Mouse (Mus musculus): ENCODE measurements around the gene Xpr1. TPM values are rescaled to one million over a fixed set of nuclear protein-coding genes. Genes with fewer than 3 reads are reported as not detected.

Xpr1 gene
- total RNA-seq, 2 experiments from 2014 or later: 28.8 to 33.5 TPM

DNA sequence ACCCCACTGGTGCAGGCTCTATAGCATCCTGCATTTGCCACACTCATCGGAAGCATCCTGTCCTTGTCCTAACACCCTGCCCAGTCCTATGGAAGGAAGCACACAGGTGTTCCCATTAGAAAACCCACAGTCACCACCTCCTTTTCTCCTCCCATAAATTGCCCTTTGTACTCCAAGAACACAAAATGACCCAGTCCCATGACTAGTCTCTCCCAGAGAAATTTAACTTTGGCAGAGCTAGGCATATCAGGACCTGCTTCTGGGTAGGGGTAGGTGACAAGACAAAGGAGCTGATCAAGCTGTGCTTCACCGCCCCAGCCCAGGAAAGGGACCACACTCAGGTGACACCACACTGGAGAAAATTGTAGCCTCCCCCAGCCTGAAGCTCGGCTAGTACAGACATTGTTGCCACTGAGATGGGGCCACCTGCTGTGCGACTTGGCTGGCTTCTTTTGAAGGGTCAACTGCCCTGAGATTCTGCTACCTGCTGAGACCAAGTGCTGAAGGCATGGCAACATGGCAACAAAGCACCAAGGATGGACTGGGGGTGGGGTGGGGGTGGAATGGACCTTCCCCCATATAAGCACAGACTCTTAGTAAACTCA, 166.6 kb downstream of the Xpr1 start:
- DNase-seq: no peak

DNA sequence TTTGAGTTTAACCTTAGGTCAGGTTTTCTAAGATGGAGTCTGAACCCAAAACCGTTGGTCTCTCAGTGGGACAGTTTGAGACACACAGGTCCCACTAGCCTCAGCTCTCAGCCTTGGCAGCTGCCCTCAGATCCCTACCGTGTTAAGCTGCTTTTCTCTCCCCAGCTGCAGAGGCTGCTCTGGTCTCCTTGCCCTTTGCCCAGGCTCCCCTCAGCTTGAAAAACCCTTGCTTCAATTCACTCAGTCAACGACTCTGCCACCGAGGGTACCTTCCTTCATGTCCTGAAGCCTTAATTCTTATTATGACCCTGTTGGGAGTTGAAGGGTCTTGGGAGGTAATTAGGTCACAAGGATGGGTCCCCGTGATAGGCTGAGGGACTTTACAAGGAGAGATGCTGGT, 167.3 kb downstream of the Xpr1 start:
- DNase-seq: no peak

DNA sequence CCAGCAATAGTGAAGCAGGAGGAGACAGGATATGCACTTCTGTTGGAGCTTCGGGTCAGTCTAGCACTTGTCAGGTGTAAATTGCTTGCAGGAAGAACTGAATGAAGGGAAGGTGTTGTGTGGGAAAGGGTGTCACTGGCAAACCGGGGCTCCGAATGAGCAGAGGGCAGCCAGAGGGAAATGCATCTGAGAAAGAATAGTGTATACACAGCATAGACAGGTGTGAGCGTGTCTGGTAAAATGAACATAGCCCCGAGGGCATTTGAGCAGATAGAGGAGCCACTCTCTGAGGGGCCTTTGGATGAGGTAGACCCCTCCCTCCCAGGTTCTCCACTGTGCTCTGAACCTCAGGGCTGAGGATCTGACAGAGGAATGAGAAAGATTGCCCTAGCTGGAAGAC, 169.2 kb downstream of the Xpr1 start:
- no peak for DNase-seq

DNA sequence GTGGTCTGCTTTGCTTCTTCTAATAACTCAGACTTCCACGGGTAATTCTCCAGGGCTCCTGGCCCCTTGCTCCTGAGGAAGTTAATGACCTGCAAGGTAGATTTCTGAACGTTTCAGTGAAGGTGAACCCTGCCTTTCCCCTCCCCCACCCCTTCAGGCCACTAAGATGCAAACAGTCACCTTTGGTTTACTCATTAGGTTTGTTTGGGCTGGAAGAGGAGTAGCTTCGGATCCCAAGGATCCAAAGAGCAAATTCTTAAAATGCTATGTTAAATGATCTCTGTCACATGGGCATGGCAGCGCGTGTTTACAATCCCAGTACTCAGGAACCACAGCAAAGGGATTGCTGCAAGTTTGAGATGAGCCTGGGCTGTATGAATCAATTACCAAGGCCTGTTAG, 169.8 kb downstream of the Xpr1 start:
- DNase-seq: no peak

DNA sequence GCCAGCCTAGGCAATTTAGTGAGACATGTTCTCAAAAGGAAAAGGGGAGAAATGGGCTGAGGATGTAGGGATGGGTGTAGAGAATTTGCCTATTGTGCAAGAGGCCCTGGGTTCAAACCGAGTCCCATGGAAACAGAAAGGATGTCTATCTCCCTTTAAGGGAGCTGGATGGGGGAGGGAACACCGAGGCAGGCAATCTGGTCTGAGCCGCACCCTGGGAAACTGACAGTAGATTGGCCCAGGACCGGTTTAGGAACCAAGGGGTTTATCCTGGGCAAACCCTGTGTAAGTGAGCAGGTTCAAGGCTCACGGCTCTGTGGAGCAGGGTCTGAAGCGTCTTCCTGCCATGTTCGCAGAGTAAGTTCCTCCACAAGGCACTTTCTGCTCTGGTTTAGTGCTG, 171.7 kb downstream of the Xpr1 start:
- DNase-seq: peak in 1 of 2 experiments; percentile 29

DNA sequence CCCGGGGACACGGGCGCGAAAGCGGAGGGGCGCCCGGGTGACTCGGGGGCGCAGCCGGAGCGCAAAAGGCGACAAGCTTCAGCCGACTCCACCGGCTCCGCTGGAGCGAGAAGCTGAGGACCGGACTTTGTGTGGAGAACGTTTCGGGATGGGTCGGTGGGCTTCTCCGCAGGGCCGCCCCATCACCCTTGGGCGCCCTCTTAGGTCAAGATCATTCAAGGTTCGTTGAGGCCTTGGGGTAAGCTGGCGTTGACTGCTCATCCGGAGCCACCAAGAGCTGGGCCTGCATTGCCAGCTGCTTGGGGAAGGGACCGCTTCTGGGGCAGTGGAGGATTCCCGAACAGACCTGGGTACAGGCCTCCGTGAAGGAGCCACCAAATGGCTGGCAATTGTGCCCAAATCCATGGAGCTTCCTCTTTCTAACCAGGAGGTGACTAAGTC, 172.4 kb downstream of the Xpr1 start:
- DNase-seq: peak; percentile 32 to 62

DNA sequence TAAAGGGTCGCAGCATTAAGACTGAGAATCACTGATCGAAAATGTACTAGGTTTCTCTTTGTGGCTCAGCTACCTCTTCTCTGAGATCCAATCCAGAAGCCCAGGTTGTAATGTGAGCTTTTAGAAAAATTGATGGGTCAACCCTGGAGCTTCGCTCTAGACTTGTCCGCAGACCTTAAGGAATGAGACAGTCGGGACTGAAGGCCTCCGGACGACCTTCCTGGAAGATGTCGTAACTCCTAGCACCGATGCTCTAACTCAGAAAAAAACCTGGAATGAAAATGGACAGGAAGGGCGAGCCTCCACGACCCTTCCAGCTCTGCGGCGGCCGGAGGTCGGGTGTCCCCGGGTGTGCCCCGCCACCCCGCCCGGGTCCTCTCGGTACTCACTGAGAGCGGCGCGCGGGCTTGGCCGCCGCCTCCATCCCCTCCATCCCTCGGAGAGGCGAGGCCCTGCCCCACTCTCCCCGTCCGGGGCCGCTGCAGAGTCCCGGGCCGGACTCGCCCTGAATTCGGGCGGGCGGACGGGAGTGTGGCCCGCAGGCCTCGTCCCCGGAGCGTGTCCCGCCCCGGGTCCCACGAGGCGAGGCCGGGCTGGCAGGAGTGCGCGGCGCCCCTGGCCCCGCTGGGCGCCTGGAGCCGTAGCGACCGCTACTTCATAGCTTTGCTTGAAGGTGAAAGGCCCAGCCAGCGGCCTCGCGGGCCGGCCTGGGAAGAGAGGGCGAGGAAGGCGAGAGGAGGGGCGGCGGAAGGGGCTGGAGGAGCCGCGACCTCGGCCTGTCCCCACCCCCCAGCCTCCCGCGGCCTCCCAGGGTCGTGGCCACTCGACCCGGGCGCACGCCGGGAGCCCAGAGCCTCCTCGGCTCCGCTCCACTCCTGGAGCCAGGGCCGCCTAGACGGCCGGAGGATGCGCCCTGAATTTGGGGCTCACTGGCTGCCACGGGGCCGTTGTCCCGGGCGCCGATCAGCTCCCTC, 173.1 kb downstream of the Xpr1 start, which contains the start of gene BC034090:
BC034090 (minus strand) TSS at position 648 of the 974 bp plus-strand sequence.
- peak; percentile 78 to 81 for DNase-seq

DNA sequence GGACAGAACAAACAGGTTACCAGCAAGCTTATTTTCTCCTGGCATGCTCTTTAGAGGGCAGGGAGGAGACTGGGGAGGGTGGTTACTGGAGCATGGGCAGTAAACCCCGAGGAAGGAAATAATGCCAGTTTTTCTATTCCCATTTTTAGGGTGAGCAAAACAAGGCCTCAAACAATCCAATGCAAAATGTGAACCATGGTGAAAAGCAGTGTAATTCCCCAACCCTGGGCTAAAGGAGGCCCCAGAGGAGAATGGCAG, 174.8 kb downstream of the Xpr1 start:
- no peak for DNase-seq

DNA sequence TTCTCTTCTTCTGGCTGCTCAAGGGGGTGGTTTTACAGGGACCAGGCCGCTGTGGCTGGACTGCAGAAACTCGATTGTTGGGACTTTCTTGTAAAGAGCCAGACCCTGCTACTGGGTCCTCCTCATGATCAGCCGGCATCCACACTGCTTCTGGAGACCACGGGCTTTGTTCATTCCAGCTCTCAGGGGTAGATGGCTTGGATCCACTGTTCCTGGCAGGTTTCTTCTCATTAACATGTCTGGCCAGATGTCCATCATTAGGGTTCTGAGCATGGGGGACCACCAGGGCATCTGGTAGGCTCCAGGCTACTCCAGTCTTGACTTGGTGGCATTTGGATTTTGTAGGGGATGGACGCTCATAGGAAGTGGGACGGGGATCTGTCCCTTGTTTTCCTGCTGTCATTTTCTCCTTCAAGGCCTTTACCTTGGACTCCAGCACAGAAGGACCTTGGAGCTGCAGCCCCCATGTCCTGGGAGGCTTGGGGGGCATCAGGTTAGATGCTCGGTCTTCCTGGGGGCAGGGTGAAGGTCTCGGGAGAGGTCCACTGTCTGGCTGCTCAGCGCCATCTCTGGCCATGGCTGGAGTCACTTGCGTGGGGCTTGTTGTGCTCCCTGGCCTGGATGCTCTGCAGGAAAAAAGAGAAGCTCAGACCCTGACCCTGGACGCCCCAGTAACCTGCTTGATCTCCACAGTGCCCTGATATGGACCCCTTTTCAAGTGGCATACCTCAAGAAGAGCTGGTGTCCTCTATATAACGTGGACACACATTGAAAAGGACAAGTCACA, 175.3 kb downstream of the Xpr1 start:
- peak in 1 of 2 experiments; percentile 32 for DNase-seq

DNA sequence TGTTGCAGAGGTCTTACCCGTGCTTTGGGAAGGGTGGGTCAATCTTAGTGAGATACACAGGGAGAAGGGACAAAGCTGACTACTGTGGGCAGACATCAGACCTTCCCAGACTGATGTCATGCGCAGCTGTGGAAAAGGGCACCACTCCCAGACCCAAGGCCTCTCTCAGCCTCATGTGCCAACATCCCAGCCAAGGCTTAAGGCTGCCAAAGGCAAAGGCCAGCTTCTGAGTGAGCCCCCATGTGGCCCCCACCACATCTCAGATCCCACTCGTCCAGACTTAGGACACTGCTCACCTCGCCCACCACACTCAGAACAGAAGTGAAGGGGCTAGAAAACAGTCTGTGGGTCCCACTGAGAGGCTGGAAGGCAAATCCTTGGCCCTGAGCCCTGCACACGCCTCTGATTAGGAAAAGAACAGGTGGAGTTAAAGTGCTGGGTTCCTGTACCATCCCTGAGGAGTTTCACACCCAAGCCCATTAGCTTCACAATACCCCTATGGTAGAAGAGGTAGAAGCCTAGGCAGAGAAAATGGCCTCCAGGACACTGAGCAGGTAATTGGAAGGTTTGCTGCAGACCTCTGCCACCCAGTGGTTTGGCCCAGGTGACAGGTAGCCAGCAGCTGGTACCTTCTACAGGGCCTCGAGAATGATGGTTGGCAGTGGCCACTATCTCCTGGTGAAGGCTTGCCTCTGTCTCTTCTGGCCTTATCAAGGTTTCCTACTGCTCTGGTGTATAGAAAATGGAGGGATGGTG, 177.1 kb downstream of the Xpr1 start:
- DNase-seq: peak; percentile 70

DNA sequence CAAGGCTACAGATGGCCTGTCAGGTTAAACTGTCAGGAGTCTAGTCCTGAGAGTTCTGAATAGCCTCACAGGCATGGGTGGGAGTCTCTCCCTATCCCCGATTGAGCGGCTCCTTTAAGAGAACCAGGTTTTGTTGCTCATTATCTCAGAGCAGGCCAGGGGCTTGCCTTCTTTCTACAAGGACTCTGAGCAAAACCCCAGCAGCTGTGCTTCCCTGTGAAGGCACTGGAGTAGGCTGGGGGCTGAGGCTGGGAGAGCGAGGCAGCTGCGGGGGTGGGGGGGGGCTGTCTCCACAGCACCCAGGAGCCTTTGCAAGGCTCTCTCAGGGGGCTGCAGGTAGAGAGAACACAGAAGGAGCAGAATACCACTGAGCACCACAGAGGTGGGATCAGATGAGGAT, 178.0 kb downstream of the Xpr1 start:
- no peak for DNase-seq

DNA sequence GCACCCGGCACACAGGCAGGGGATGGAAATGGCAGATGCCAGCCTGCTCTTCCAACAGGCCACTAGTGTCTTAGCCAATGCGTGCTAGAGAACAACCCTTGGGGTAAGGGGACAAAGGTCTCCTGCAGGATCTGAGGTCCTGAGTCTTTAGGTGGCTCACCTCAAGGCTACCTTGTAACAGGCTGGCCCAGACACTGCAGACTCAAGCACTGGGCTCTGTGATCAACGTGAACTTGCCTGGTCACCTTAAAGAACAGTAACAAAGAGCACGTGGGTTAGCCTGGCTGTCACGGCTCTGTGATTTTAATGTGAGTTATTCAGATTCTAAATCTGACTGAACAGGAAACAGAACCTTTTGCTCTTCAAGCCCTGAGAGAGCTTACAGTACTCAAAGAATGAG, 179.1 kb downstream of the Xpr1 start:
- DNase-seq: no peak

DNA sequence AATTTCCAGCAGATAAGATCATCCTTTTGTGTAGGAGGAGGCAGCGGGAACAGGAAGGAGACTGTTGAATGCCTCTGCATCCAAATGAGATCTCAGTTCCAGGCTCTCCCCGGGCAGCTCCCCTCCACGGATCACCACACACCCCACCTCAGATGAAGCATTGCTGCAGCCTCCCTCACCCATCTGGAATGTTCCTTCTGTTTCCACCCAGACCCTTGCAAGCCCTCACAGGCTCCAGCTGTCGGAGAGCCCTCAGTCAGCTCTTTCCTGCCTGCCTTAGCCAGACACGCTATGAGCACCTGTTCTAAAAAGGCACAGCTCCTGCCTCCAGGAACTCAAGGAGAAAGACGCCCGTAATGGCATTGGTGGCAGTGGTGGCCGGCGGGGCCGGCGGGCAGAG, 179.8 kb downstream of the Xpr1 start:
- peak; percentile 28 to 38 for DNase-seq

DNA sequence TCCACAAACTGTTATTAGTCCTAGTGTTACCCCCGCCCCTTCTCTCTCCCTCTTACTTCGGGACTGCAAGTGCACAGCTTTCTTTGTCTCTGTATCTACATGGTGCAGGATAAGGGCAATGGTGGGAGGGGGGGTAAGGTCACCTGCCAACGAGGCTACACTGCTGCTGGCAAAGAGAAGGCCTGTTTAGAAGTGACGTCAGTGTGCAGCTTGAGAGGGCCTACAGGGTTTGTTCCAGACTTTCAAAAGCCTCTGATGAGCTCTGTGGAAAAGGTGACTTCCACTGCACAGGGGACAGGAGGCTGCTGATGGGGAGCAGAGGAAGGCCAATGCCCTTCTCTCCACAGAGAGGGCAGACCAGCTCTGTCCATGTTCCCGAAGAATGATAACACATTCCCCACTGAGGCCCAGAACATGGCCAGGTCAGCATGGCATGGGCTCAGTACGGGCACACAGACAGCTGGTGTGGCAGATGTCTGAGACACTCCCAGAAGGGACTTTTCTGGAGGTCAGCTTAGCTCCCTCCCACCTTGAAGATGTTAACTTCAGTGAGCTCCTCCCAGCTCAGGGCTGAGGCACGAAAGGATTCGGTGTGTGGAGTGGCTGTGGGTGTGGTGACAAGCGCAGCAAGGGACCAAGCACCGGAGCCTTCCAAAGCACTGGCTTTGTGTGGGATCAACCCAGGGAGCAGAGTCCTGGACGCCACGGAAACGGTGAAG, 180.8 kb downstream of the Xpr1 start:
- peak; percentile 65 to 79 for DNase-seq

DNA sequence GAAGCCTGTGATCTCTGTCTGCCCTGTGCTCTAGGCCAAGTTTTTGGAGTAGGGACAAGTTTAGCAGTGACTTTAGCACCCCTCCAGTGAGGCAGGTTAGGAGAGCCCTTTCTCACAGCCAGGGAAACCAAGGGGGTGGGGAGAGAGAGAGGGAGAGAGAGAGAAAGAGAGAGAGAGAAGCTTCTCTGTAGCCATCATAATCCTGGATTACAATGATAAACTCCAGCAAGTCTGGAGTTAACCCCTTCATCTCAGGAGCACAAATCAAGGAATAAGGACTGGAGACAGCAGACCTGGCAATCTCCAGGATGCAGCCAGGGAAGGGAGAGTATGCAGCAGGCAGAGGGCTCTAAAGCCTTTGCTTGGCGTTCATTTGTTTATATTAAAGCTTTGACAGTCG, 181.6 kb downstream of the Xpr1 start:
- DNase-seq: no peak

DNA sequence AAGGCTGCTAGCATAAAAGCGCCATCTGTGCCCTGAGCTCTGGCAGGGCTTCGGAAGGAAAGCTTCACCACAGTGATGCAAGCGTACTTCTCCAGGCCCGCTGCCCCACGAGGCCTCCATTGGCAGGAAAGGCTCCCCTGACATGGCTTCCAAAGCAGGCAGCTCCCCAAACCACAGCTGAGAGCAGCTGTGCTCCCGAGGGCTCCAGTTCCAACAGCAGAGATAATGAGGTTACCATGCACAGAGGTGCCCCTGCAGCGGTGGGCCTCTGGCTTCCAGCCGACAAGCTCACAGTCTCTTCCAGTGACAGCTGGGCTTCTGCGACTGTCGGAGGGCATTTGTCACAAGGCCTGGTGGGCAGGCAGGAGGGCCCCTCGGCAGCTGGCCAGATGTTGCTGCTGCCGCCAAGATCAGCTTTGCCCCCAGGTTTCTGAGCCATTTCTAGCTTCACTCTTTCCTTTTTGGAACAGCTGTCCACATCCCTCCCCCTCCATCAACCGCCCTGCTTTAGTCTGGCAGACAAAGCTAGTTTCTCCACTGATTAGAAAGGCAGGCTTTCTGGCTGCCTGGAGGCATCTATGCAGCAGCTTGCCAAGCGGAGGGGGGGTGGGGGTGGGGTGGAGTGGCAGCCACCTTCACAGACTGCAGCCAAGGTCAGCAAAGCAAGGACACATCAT, 183.1 kb downstream of the Xpr1 start:
- peak; percentile 87 to 91 for DNase-seq

DNA sequence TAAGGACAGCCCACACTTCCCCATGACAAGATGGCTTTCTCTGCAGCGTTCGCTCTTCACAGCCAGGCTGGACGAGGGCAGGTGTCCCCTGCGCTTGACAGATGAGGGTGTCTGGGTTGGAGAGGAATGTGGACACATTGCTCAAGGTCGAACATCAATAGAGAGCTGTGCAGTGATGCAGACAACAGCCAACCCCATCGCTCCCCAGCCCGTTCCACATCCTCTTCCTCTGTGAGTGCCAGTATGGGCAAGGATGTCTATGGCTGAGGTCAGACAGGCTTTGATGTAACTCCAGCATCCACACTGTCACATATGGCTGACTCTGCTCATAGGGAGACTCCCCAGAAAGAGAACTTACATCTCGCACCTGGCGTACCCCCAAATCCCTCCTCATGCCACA, 183.8 kb downstream of the Xpr1 start:
- no peak for DNase-seq

DNA sequence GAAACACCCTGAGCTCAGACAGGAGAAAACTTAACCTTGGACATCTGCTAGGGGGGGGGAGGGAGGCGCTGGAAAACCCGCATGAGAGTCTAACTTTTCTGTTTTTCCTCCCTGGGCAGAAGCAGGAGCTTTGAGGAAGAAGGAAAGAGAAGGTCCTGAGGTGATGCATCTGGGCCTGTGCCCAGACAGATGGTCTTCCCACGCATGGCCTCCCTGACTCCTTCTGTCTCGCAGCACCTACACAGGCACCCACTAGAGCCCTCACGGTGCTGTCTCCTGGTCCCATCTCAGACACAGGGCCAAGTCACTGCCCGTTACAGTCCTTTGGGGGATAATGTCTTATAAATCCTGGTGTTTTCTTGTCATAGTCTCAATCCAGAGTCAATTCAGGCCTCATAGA, 184.4 kb downstream of the Xpr1 start:
- no peak for DNase-seq

DNA sequence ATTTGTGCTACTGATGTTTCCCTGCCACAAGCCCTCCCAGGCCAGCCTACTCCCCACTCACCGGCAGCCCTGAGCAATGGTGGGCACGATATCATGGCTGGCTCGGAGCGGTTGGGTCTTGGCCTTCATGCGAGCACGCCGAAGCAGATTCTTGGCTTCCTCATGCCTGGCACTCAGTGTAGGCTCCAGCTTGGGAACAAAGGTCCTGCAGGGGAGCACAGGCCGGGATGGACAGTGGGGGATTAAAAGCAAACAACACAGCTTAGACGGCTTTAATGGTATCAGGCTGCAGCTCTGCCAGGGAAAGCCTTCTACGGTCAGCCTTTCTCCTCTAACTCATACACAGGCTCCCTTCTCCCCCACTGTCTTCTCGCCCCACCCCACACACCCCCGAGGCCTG, 184.8 kb downstream of the Xpr1 start:
- no peak for DNase-seq

DNA sequence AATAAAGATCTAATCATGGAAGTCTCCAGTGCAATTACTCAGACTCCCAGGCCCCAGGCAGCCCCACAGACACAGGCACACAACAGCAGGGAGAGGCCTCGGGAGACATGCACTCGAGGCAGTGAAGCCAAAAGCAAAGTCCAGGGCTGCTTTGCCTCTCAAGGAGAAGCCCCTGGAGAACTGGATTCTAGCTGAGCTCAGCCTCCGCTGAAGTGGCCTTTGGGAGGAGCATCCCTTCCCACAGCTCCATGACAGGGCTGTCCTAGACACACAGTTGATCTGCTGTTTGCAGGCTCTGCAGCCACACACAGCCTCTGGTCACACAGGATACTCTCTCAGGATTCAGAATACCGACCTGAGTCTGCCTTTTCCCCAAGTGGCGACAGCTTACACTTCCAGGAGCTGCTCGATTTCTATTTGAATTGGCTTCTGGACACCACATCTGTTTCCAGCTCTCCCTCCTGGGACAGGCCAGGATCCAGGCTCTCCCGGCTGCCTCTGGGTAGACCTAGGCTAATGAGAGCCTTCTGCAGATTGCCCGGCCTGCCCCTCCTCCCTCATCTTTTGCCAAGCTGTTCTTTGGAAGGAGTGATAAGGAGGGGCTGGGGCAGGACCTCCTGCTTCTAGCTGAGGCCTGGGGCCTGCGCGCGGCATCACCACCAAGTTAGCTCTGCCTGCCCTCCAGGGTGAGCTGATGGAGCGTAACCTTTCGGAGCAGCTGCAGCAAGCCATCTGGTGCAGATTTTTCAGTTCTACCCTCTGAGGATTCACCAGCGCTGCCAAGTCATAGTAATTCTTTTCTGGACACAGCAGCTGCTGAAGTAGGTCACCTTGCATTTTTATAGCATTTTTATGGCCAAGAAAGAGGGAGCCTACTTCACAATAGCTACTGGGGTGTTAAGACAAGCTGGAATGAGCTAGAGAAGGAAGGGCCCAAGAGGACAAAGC, 187.5 kb downstream of the Xpr1 start:
- DNase-seq: peak; percentile 76 to 84

All from heart, adult 18-20 months (tissue).